Mouse (Mus musculus): ENCODE results near the gene Hexa. TPM values are rescaled to one million over a fixed set of nuclear protein-coding genes. Genes with fewer than 3 reads are reported as not detected.
A peak's percentile ranks its signal among the peaks of the same experiment; 100 is the strongest.

The Hexa gene
- polyA plus RNA-seq, 1 experiment from 2014 or later = 78.1 TPM

DNA sequence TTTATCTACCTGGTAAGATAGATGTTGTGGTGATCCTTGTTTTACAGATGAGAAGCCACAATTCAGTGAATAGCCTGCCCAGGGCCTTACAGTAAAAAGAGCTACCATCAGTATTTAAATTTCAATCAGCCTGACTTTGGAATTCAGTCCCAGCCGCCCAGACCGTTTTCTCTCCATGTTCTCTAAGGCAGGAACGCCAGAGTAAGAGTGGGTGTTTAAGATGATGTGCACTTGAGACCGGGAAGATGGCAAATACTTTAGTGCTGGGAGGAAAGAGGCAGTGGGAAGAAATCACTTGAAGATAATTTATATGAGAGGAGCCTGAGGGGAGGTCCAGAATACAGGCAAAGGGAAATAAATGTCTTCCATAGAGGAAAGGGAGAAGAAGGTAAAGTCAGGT is 10.7 kb downstream of the Hexa start:
- no peaks in the 10 kb centered on the region for H3K9me3 ChIP-seq (ENCODE audit: low read length)
- H3K9ac ChIP-seq (replicated peaks; ENCODE audit: low read length) = no peak overlapping the region
- WGBS = 85% methylated on average over 4 of the region's 4 CpGs
- H3K4me2 ChIP-seq (replicated peaks; ENCODE audit: low read depth, low read length) = no peak overlapping the region
- no peaks in the 10 kb centered on the region for H3K36me3 ChIP-seq (ENCODE audit: insufficient read depth, low read length)
- no peaks in the 10 kb centered on the region for H3K27me3 ChIP-seq (ENCODE audit: insufficient read depth, low read length)
- no peaks in the 10 kb centered on the region for H3K4me1 ChIP-seq (ENCODE audit: insufficient read depth, low read length)
- no peak overlapping the region for H3K4me3 ChIP-seq (ENCODE audit: low read length)
- no peak for ATAC-seq (ENCODE audit: low FRiP score, low TSS enrichment)
- no peak overlapping the region for H3K27ac ChIP-seq (ENCODE audit: low read length)

DNA sequence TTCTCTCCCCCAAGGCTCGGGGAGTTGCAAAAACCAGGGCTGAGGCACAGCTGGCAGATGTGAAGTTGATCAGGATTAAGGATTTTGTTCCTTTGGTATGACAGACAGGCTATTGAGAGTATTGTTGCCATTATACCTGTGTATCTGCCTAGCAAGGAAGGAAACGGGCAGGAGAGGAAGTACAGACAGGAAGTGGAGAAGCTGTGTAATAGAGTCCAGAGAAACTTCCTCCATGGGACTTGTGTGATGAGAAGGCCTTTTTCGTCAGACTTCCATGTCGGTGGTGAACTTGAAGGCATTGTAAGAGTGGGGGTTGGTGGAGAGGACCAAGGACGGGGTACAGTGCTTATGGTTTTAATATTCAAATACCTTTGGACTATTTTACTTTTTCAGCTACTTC is 11.7 kb downstream of the Hexa start:
- no peak for ATAC-seq (ENCODE audit: low FRiP score, low TSS enrichment)
- H3K9me3 ChIP-seq (ENCODE audit: low read length) = no peaks in the 10 kb centered on the region
- WGBS = 74% methylated on average over 5 of the region's 5 CpGs
- no peaks in the 10 kb centered on the region for H3K27me3 ChIP-seq (ENCODE audit: insufficient read depth, low read length)
- no peak overlapping the region for H3K27ac ChIP-seq (ENCODE audit: low read length)
- no peak overlapping the region for H3K4me2 ChIP-seq (replicated peaks; ENCODE audit: low read depth, low read length)
- H3K4me1 ChIP-seq (ENCODE audit: insufficient read depth, low read length) = no peaks in the 10 kb centered on the region
- H3K9ac ChIP-seq (replicated peaks; ENCODE audit: low read length) = no peak overlapping the region
- H3K36me3 ChIP-seq (ENCODE audit: insufficient read depth, low read length) = no peaks in the 10 kb centered on the region
- no peak overlapping the region for H3K4me3 ChIP-seq (ENCODE audit: low read length)

DNA sequence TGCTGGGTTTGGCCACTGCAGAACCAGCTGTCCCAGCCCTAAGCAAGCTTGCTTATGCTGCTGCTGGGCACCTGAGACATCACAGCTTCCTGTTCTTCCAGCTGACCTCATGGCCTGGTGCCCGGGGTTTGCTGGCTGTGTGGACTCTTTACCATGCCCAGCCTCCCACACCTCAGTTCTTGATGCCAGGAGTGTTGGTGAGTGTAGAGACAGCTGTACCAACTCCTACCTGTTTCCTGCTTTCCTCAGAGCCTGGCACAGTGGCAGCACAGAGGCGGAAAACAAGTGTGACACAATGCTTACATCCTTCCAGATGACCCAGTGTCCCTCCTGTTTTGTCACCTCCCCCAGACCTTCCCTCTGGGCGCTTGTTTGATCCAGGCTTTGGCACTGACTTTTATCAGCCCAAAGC is 12.3 kb downstream of the Hexa start:
- no peak overlapping the region for H3K4me3 ChIP-seq (ENCODE audit: low read length)
- no peaks in the 10 kb centered on the region for H3K36me3 ChIP-seq (ENCODE audit: insufficient read depth, low read length)
- H3K4me1 ChIP-seq (ENCODE audit: insufficient read depth, low read length) = no peaks in the 10 kb centered on the region
- no peak overlapping the region for H3K9ac ChIP-seq (replicated peaks; ENCODE audit: low read length)
- 56% methylated on average over 3 of the region's 3 CpGs for WGBS
- no peaks in the 10 kb centered on the region for H3K9me3 ChIP-seq (ENCODE audit: low read length)
- H3K27me3 ChIP-seq (ENCODE audit: insufficient read depth, low read length) = no peaks in the 10 kb centered on the region
- no peak overlapping the region for H3K4me2 ChIP-seq (replicated peaks; ENCODE audit: low read depth, low read length)
- ATAC-seq (ENCODE audit: low FRiP score, low TSS enrichment) = no peak
- H3K27ac ChIP-seq (ENCODE audit: low read length) = no peak overlapping the region

DNA sequence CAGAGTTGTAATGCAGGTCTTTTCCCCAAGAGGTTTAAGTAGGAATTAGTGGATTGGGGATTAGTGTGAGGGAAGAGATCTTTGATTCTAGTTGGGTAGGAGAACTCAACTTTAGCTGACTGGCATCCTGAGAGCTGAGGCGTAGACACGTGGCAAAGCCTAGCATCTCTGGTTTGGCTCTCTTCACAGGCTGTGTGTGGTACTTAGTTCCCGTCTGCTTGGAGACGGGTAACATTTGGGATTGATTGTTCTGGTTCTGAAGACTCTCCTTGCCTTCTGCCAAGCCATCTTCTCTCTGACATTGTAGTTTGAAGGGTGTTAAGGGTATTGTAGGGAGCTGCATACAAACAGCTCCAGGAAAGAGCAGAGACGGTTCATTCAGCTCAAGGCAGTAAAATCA is 13.3 kb downstream of the Hexa start:
- no peak overlapping the region for H3K9ac ChIP-seq (replicated peaks; ENCODE audit: low read length)
- no peak overlapping the region for H3K4me2 ChIP-seq (replicated peaks; ENCODE audit: low read depth, low read length)
- peaks cover 5% of the 10 kb centered on the region; the same call in 1 of the 2 replicates for H3K36me3 ChIP-seq (ENCODE audit: insufficient read depth, low read length)
- H3K27me3 ChIP-seq (ENCODE audit: insufficient read depth, low read length) = no peaks in the 10 kb centered on the region
- WGBS = 85% methylated on average over 5 of the region's 5 CpGs
- ATAC-seq (ENCODE audit: low FRiP score, low TSS enrichment) = no peak
- H3K4me3 ChIP-seq (ENCODE audit: low read length) = no peak overlapping the region
- no peaks in the 10 kb centered on the region for H3K9me3 ChIP-seq (ENCODE audit: low read length)
- no peaks in the 10 kb centered on the region for H3K4me1 ChIP-seq (ENCODE audit: insufficient read depth, low read length)
- no peak overlapping the region for H3K27ac ChIP-seq (ENCODE audit: low read length)

DNA sequence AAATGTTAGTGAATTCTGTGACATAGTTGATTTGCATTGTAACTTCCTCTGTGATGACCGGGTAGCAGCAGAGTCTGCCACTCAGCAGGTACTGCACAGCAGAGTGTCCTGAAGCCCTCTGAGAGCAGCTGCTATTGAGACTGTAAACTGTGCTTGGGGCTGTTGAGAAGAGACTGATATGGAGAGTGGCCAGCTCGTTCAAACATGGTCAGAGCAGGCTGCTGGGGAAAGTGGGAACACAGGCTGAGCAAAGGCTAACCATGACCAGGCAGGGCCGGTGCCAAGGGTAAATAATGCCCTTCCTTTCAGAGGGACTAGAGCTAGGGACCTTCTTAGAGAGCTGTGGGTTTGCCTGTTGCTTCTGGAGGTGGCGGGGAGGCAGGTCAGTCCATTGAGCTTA is 14.4 kb downstream of the Hexa start:
- Histone ChIP-seq H3K4me2 (replicated peaks; ENCODE audit: low read depth, low read length) (no peak overlapping the region), H3K36me3 (ENCODE audit: insufficient read depth, low read length) (peaks cover 10% of the 10 kb centered on the region; the same call in 1 of the 2 replicates), H3K27ac (ENCODE audit: low read length) (no peak overlapping the region), H3K4me1 (ENCODE audit: insufficient read depth, low read length) (no peaks in the 10 kb centered on the region), H3K9me3 (ENCODE audit: low read length) (no peaks in the 10 kb centered on the region), H3K27me3 (ENCODE audit: insufficient read depth, low read length) (no peaks in the 10 kb centered on the region), H3K4me3 (ENCODE audit: low read length) (no peak overlapping the region), H3K9ac (replicated peaks; ENCODE audit: low read length) (no peak overlapping the region)
- WGBS = 88% methylated on average over 4 of the region's 4 CpGs
- no peak for ATAC-seq (ENCODE audit: low FRiP score, low TSS enrichment)

DNA sequence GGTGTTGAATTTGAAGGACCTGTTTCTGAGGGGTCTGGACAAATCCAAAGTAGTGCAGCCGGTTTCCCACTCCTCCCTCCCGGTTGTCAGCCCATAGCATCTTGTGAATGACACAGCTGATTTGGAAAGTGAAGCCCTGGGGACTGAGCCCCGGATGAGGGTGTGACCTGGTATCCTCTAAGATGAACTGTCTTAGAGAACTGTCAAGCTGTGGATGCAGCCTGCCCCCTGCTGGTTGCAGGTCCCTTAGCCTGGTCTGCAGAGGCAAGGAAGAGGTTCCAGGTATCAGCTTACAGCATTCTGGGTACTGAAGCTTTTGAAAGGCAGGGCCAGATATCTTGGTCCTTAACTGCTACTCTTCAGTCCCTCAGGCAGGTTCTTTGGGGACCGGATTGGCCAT is 26.3 kb downstream of the Hexa start:
- WGBS = 19% methylated on average over 4 of the region's 4 CpGs
- ATAC-seq (ENCODE audit: low FRiP score, low TSS enrichment) = no peak
- no peak overlapping the region for H3K27ac ChIP-seq (ENCODE audit: low read length)

DNA sequence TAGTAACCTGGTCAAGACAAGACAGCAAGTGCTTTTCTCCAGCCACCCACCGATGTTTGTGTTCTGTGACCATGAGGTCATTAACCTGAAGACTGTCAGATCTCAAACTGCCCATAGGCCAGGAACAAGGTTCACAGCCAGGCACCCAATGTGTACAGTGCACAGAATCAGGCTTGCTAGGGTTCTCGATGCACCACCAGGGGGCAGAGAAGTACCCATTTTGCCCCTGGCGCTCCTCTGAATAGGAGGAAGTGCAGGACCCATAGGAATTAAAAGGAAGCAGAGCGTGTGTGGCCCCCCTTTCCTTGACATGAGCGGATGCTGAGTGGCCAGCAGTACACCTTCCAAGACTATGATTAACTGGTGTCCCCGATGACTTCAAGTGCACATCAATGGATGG is 27.8 kb downstream of the Hexa start:
- Histone ChIP-seq H3K36me3 (ENCODE audit: insufficient read depth, low read length) (peaks cover 8% of the 10 kb centered on the region; the same call in 1 of the 2 replicates), H3K4me3 (ENCODE audit: low read length) (no peak overlapping the region), H3K4me2 (replicated peaks; ENCODE audit: low read depth, low read length) (no peak overlapping the region), H3K27me3 (ENCODE audit: insufficient read depth, low read length) (no peaks in the 10 kb centered on the region), H3K27ac (ENCODE audit: low read length) (no peak overlapping the region), H3K4me1 (ENCODE audit: insufficient read depth, low read length) (peaks cover 4% of the 10 kb centered on the region; the same call in 1 of the 2 replicates), H3K9ac (replicated peaks; ENCODE audit: low read length) (no peak overlapping the region), H3K9me3 (ENCODE audit: low read length) (no peaks in the 10 kb centered on the region)
- peak; percentile 42; the same call in 1 of the 2 replicates for ATAC-seq (ENCODE audit: low FRiP score, low TSS enrichment)
- 35% methylated on average over 6 of the region's 6 CpGs for WGBS

More for the DNA sequence above, 26.3 kb downstream of the Hexa start:
- no peaks in the 10 kb centered on the region for H3K9me3 ChIP-seq (ENCODE audit: low read length)
- H3K36me3 ChIP-seq (ENCODE audit: insufficient read depth, low read length) = peaks cover 13% of the 10 kb centered on the region; the same call in 1 of the 2 replicates
- peaks cover 4% of the 10 kb centered on the region; the same call in 1 of the 2 replicates for H3K4me1 ChIP-seq (ENCODE audit: insufficient read depth, low read length)
- H3K27me3 ChIP-seq (ENCODE audit: insufficient read depth, low read length) = no peaks in the 10 kb centered on the region
- H3K9ac ChIP-seq (replicated peaks; ENCODE audit: low read length) = no peak overlapping the region
- H3K4me3 ChIP-seq (ENCODE audit: low read length) = no peak overlapping the region
- no peak overlapping the region for H3K4me2 ChIP-seq (replicated peaks; ENCODE audit: low read depth, low read length)

DNA sequence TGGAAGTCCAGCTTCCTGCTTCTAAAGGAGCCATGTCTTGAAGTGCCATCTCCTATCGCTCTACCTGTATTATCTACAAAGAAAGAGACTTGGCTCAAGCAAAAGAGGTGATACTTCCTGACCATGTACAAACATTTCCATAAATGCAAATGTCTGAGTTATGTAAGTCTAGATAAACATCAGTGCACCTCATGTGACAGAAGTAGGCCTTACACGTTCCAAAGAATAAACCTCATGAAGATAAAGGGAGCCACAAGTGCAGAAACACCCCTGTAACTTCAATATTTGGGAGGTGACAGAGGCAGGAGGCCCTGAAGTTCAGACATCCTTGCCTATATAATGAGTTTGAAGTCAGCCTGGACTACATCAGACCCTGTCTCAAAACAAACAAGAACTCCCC is 32.5 kb downstream of the Hexa start:
- H3K4me1 ChIP-seq (ENCODE audit: insufficient read depth, low read length) = 0 out of 2 replicates have a peak, but pooled peaks cover 4% of the 10 kb centered on the region
- no peak overlapping the region for H3K4me3 ChIP-seq (ENCODE audit: low read length)
- H3K36me3 ChIP-seq (ENCODE audit: insufficient read depth, low read length) = no peaks in the 10 kb centered on the region
- no peaks in the 10 kb centered on the region for H3K9me3 ChIP-seq (ENCODE audit: low read length)
- no peak overlapping the region for H3K9ac ChIP-seq (replicated peaks; ENCODE audit: low read length)
- H3K4me2 ChIP-seq (replicated peaks; ENCODE audit: low read depth, low read length) = no peak overlapping the region
- peaks cover 15% of the 10 kb centered on the region; the same call in 1 of the 2 replicates for H3K27me3 ChIP-seq (ENCODE audit: insufficient read depth, low read length)
- WGBS = 84% methylated on average over 2 of the region's 2 CpGs
- no peak for ATAC-seq (ENCODE audit: low FRiP score, low TSS enrichment)
- no peak overlapping the region for H3K27ac ChIP-seq (ENCODE audit: low read length)

DNA sequence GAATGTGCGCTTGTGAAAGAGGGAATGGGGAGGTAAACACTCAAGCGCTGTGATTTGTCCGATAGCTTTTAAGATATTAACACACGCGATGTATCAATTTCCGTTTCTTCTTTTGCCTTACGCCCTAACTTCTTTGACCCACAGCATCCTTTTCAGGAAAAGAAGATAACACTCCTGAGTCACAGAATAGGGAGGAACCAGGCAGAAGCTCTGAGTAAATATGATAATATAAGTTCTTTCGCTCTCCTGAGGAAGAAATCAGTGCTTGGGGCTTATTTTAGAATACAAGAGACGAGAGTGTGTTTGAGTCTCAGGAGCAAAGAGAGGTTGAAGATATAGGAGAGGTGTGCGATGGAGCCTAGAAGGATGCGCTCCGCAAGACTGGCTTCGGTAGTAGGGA is 38.1 kb downstream of the Hexa start:
- H3K27ac ChIP-seq (ENCODE audit: low read length) = no peak overlapping the region
- WGBS = 13% methylated on average over 13 of the region's 13 CpGs
- peak overlapping the region; percentile 45 for H3K4me3 ChIP-seq (ENCODE audit: low read length)
- H3K4me1 ChIP-seq (ENCODE audit: insufficient read depth, low read length) = peaks cover 10% of the 10 kb centered on the region
- peak overlapping the region; percentile 71 for H3K4me2 ChIP-seq (replicated peaks; ENCODE audit: low read depth, low read length)
- H3K27me3 ChIP-seq (ENCODE audit: insufficient read depth, low read length) = peaks cover 28% of the 10 kb centered on the region
- H3K9me3 ChIP-seq (ENCODE audit: low read length) = no peaks in the 10 kb centered on the region
- H3K9ac ChIP-seq (replicated peaks; ENCODE audit: low read length) = no peak overlapping the region
- ATAC-seq (ENCODE audit: low FRiP score, low TSS enrichment) = no peak
- H3K36me3 ChIP-seq (ENCODE audit: insufficient read depth, low read length) = no peaks in the 10 kb centered on the region

DNA sequence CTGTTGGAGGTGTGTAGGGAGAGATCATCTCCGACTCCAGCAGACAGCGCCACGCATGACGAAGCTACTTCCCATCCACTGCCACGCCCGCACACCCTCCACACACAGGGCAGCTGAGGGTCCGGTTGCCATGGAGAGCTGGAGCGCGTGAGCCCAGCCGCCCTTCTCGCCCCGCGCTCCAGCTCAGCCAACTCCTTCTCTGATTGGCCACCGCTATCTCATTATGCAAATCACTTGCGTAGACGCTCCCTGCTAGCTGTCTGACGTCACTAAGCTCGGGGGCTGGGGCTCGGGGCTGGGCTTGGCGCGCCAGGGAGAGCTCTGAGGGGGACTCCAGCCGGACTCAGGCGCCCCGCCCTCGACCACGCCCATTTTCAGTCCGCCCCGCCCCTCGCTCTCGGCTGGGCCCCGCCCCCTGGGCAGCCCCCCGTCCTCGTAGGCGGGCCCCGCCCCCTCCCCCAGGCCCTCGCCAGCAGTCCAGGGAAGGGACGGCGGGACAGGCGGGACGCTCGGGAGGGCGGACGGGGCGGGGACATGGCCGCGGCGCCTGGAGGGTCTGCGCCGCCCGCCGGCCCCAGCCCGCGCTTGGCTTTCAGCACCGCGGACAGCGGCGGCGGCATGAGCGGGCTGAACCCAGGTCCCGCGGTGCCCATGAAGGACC is 38.6 kb downstream of the Hexa start, which contains the start of gene Celf6:
TSS of gene Celf6 (plus strand) at position 74 of the 661 bp plus-strand sequence.
- peaks cover 10% of the 10 kb centered on the region for H3K4me1 ChIP-seq (ENCODE audit: insufficient read depth, low read length)
- under 1% methylated on average over 56 of the region's 61 CpGs for WGBS
- H3K4me2 ChIP-seq (replicated peaks; ENCODE audit: low read depth, low read length) = peak within 1 kb of the TSS; percentile 71
- H3K9me3 ChIP-seq (ENCODE audit: low read length) = no peaks in the 10 kb centered on the region
- H3K4me3 ChIP-seq (ENCODE audit: low read length) = peak within 1 kb of the TSS; percentile 45
- H3K36me3 ChIP-seq (ENCODE audit: insufficient read depth, low read length) = no peaks in the 10 kb centered on the region
- no peak within 1 kb of the TSS for H3K9ac ChIP-seq (replicated peaks; ENCODE audit: low read length)
- H3K27ac ChIP-seq (ENCODE audit: low read length) = no peak within 1 kb of the TSS
- peaks cover 28% of the 10 kb centered on the region for H3K27me3 ChIP-seq (ENCODE audit: insufficient read depth, low read length)
- peak; percentile 99 for ATAC-seq (ENCODE audit: low FRiP score, low TSS enrichment)

All from kidney, embryonic 16.5 days (tissue).